Mouse (Mus musculus): ENCODE results near the gene Tmem94.

The Tmem94 gene

DNA sequence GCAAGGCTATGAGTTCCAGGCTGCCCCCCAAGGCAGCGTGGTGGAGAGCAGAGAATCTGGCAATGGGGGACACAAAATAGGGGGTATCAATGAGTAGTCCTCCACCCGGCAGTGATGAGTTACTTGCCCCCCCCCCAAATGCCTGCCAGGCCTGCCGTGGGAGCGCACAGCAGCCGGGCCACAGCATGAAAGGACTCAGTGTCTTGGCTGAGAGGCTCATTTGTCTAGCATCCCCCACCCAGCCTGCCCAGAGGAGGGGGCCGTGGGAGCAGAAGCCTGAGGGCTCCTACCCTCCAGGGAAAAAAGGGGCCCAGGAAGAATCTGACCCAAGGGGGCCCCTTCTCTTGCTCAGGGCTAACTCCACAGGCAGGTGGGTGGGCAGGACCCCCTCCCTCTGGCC, 42.1 kb downstream of the Tmem94 start:
- intact Hi-C loops (cut with DNase I) = no loop called here

GRCm38 (mm10) chr11:115807971-115808370, 42.7 kb downstream of the Tmem94 start:
- intact Hi-C loops (cut with DNase I) = no loop called here

DNA sequence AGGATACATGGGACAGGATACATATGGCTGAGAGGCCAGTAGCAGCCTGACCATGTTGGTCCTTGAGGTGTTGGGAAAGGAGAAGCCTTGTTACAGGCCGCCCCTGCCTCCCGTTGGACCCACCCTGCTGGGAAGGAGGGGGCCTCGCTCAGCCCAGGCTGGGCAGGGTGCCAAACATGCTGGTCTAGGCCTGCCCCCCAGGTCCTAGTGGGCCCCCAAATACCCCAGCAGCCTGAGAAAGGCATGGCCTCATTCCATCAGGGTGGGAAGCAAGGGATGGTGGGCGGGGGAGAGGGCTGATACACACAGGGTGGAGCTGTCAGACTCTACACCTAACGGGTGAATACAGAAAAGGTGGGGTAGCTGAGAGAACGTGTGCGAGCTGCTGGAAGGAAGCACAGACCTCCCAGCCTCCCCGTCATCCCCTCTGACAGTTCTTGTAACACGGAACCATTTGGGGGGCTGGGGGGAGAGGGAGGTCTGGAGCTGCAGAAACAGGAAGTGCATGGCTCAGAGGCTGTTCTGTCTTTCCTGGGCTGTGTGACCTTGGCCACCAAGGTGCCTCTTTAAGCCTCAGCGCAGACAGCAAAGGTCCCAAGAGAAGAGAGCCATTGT, 43.6 kb downstream of the Tmem94 start:
- intact Hi-C loops (cut with DNase I) = no loop called here

GRCm38 (mm10) chr11:115809311-115809781, 44.1 kb downstream of the Tmem94 start:
- intact Hi-C loops (cut with DNase I) = no loop called here

DNA sequence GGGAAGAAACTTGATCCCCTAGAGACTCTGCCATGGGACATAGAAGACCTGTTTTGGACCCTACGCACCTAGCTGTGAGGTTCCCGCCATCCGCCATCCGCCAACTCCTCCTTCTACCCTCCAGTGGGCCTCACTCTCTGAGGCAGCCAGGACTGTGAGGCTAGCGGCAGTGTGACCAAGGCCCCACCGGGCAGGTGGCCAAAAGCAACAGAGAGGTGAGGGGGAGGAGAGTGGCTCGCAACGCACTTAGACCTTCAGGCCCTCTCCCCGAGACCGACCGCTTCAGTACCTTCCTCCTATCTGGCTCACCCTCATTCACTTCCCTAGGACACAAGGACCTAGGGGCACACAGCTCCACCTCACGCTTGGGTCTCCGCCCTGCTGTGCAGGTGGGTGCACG, 45.1 kb downstream of the Tmem94 start:
- intact Hi-C loops (cut with DNase I) = loop anchor here (2.0 to 5.0 kb wide), 2 partner anchors 32 to 163 kb away; no protein-coding TSS in a partner anchor

GRCm38 (mm10) chr11:115811381-115812093, 46.3 kb downstream of the Tmem94 start:
- intact Hi-C loops (cut with DNase I) = loop anchor here (2.0 to 5.0 kb wide), 2 partner anchors 33 to 164 kb away; no protein-coding TSS in a partner anchor

- intact Hi-C loops (cut with DNase I) = loop anchor here (5.0 kb wide), 1 partner anchor 165 kb away; no protein-coding TSS in a partner anchor
These were observed 46.9 kb downstream of the Tmem94 start for GRCm38 (mm10) chr11:115812095-115812494.

DNA sequence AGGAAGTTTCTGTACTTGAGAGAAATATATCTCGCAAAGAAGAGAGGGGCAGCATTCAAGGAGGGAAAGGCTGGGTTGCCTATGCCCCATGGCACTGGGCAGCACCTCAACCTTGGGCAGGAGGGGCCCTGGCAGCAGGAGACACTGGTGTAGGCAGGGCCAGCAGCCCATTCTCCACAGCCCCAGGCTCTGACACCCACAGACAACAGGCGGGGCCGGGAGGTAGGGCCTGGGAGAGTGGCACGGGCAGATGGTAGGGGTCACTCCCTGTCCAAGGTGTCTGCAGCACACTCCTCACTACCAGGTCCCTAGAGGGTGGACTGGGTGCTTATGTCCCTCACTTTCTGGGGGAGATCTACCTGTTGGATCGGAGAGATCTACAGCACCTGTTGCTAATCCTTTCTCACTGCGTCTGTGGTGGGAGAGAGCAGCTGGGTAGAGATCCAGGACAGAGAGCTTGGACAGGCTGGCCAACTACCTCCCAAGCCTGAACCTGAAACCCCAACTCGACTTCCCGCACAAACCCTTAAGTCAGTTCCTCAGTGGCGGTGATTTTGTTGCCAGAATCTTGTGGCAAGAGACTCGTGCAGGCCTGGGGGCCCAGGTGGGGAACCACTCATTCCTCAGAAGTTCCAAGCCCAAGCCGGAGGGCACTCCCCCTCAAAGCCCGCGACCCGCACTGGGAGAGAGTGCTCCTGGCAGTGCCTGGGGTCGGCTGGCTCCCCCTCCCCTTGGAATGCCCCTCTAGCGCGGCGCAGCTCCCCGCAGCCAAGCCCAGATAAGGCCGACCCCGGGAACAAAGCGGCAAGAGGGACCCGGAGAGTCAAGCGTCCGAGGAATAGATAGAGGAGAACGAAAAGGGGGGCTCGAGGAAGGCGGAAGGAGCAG, 47.5 kb downstream of the Tmem94 start:
- intact Hi-C loops (cut with DNase I) = loop anchor here (5.0 kb wide), 1 partner anchor 165 kb away; no protein-coding TSS in a partner anchor

DNA sequence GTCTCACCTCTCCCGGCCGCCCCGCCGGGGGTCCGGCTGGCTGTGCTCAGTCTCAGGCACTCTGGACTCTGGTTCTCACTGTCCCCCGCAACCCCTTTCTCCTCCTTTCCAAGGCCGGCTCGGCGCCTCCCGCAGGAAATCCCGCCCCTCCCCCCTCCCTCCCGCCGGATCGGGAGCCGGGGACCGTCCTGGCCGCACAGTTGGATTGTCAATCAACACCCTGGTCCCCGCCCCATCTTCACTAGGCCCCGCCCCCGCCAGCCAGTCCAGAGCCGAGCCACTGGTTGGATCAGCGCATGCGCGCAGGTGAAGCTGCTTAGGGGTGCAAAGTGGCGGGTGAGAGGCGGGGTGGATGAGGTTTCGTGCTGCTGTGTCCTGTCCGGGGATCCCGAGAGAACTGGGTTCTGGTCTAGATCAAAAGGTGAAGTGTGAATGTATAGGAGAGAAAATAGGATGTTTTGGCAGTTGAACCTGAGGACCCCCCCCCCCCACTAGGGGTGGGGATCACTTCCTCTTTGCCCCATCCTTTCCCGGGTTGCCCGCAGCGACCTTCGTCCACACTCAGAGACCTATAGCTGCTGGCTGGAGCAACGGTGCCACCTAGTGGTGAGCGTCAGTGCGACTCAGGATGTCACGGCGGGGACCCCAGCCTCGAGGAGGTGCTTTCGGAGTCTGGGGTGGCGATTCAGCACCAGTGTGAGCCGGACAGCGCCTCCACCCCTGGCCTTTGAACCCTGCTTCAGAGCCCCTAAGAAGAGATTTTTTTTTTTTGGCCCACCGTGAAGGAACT, 48.5 kb downstream of the Tmem94 start, which contains the start of gene Caskin2:
Gene Caskin2 (minus strand): TSS at position 133 of the 790 bp plus-strand sequence.
- intact Hi-C loops (cut with DNase I) = loop anchor here (1.0 to 5.0 kb wide), 3 partner anchors 86 to 166 kb away; no protein-coding TSS in a partner anchor

- intact Hi-C loops (cut with DNase I) = loop anchor here (1.0 to 5.0 kb wide), 3 partner anchors 88 to 168 kb away; no protein-coding TSS in a partner anchor
These were observed 49.6 kb downstream of the Tmem94 start, which contains the start of gene Tsen54 for GRCm38 (mm10) chr11:115814605-115815450. TSS of gene Tsen54 (plus strand) at chr11:115814724.

GRCm38 (mm10) chr11:115817331-115817730, 52.1 kb downstream of the Tmem94 start:
- intact Hi-C loops (cut with DNase I) = no loop called here

- intact Hi-C loops (cut with DNase I) = no loop called here
These were observed 54.8 kb downstream of the Tmem94 start for GRCm38 (mm10) chr11:115819915-115820623.

DNA sequence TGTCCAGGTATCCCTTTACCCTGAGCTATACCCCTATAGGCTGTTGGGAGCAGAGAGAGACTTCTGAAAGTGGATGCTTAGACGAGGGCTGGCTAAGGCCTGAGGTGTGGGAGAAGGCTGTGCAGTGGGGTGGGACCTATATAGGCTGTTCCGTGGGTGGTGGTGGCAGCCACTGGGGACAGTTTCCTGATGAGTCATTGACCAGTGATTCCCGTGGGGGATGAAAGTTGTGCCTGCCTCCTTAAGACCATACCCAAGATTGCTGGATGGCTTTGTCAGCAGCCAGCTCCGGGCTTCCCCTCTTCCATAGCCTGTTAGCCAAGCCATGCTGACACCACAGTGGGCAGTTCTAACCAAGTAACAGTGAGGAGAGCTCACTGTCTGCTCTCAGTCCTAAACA, 55.8 kb downstream of the Tmem94 start:
- intact Hi-C loops (cut with DNase I) = no loop called here

DNA sequence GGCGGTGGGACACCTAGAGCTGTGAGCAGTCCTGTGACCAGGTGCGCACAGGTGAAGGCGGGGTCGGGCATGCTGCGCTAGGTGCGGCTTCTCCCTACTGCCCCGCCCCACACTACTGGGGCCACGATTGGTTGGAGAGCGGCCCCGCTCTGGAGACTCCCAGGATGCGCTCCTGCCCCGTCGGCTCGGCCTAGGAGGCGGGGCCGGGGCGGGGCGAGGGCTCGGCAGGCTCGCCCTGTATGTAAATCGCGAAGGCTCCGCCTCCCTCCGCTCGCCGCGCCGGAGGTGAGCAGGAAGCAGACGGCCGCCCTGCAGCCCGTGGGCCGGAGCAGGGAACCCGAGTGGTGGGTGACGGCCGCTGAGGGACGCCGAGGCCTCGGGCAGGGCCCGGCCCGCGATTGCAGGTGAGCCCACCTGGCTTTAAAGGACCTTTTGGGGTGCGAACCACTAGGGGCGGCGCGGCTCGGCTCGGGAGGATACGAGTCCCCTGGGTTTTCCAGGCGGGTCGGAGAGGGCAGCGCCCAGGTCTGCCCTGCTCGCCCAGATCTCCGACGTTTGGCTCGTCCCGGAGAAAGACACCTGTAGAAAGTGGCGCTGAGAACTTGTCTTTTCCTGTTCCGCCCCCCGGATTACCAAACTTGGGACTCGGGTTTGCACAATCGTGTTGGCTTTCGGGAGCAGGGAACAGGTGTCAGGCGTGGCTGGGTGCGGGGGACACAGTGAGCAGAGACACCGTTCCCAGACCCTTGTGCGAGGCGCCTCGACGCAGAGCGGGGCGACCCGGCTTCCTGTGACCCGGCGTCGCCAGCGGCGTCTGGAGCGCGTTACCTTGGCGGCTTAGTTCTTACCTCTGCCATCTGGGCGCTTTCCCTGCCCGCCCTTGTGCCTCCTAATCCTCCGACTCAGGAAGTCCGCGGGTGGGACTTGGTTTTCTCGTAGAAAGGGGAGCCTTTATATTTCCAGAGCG, 58.8 kb downstream of the Tmem94 start, which contains the start of gene Llgl2:
Gene Llgl2 (plus strand): TSS at position 276 of the 967 bp plus-strand sequence.
- intact Hi-C loops (cut with DNase I) = no loop called here

DNA sequence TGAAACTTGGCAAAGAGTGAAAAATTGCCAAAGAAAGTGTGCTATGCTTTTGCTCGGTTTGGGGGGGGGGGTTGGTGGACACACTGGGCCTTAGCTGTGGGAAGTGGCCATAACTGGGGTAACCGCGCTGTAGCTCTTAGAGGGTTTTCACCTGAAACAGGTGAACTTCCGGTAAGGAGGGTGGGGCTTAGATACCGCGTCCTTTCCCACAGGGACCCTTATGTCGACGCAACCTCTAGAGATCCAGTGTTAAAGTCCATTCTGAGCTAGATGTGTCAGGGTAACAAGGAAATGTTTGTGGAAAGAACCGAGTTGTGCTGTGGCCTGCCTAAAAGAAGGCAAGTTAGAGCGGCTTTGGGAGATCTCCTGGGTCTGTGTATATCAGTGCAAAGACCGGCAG, 59.6 kb downstream of the Tmem94 start:
- intact Hi-C loops (cut with DNase I) = loop anchor here (5.0 kb wide), 1 partner anchor 52 kb away; no protein-coding TSS in a partner anchor

DNA sequence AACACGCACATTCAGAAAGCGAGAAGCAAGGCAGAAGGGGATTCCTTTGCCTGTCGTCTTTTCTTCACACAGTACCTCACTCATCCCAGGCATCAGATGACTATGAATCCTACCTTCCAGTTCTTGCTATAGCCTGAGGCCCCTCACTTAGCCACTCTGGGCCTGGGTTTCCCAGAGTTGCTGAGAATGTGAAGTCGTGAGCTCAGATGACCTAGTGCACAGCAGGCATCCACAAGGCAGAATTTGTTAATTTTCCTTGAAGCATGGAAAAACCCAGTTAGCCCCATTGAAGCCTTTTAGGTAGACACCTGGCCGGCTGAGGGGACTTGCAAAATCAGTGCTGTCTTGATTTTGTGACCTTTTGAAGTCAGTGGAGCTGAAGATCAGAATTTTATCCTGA, 61.3 kb downstream of the Tmem94 start:
- intact Hi-C loops (cut with DNase I) = loop anchor here (5.0 kb wide), 1 partner anchor 51 kb away; no protein-coding TSS in a partner anchor

DNA sequence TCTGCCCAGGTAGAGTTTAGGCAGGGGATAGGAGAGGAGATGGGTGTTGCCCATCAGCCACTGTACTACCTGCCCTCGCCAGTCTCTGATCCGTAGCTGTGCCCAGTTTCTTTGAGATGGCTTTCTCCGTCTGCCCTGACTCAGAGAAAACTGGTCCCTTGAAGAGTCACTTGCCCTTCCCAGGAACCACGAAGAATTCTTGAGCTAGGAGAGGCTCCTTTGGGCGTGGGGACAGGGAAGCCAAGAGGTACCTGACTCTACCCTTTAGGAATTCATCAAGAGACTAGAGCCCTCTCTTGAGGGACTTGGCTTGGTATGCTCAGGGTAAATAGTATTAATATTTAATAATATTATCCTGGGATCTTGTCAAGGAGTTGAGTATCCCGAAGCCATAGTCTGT, 62.4 kb downstream of the Tmem94 start:
- intact Hi-C loops (cut with DNase I) = loop anchor here (5.0 kb wide), 1 partner anchor 50 kb away; no protein-coding TSS in a partner anchor

Measured in adrenal gland (tissue).